Mouse (Mus musculus): ENCODE measurements around the gene Ccr2. TPM values are rescaled to one million over a fixed set of nuclear protein-coding genes. Genes with fewer than 3 reads are reported as not detected.
"Not testable (repeated sequence)": the region's sequence is repeated elsewhere in the genome, so short reads cannot be mapped to it uniquely, and the experiment has no call there.

The Ccr2 gene
- total RNA-seq, 2 experiments from 2014 or later, result 0.12 TPM; not detected in 1

DNA sequence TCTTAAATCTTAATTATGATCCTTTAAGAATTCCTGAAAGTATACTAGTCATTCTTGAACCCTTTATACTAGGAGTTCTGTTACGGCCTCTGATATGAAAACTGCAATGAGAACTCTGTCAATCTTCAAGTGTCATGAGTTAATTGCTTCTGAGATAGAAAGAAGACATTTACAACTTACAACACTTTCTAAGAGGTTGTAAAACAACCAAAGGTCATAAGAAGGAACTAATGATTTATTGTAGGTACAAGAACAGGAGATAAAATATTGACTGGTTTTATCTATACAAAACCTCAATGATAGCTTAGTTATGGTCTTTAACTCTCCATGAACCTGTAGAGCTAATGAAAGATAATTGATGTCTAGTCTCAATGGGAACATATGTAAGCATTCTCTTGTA is 12.0 kb downstream of the Ccr2 start:
- no peak for DNase-seq (ENCODE audit: low spot score in 2 of 2)

DNA sequence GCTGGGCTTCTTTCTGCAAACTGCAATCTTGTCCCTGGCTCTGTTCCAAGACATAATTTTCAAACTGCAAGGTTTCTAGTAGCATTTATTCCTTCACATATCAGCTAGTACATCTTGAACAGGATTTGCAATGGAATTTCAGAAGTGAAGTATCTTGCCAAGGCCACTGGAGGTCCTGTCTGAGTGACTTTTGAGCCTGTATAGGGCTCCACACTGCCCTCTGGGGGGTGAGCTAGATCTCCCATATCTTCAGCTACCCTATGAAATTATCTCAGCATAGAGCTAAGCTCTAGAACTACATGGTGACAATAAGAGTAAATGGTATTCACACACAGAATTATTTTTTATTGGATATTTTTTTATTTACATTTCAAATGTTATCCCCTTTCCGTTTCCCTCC is 16.7 kb downstream of the Ccr2 start:
- DNase-seq (ENCODE audit: low spot score in 2 of 2), result peak in 1 of 2 experiments; percentile 7

DNA sequence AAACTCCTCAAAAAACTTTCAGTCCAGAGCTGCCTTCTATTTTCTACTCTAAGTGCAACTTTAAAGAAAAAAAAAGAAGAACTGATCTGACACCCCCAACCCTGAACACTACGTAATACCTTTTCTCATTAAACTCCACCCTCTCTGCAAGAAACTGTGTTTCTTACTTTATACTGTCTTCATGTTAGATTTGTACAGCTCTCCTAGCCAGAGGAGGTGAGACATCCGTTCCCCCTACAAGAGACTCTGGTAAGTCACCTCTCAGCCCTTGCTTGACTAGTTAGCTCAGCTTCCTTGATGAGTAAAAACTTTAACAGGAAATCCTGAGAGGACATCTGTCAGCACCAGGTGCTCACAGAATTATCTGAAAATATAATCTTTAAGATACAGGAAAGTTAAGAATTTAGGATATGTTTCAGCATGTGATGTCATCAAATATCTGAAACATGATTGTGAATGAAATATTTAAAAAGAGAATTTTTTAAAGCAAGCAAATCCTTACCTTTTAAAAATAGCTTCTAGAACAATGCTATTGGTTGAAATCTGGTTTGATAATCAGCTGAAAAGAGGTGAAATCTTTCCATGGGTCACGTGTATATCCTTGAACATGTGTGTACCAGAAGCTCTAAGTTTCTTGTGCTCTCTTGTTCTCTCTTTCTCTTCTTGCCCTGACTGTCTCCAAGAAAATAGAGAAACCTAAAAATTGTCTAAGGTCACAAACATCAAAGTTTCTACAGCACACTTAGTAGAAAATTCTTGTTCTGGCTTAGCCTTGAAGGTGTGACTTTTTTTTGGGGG is 19.8 kb downstream of the Ccr2 start, which contains the start of gene Ccr5:
TSS of gene Ccr5 (plus strand) at position 157 of the 798 bp plus-strand sequence.
- no peak for DNase-seq (ENCODE audit: low spot score in 2 of 2)

DNA sequence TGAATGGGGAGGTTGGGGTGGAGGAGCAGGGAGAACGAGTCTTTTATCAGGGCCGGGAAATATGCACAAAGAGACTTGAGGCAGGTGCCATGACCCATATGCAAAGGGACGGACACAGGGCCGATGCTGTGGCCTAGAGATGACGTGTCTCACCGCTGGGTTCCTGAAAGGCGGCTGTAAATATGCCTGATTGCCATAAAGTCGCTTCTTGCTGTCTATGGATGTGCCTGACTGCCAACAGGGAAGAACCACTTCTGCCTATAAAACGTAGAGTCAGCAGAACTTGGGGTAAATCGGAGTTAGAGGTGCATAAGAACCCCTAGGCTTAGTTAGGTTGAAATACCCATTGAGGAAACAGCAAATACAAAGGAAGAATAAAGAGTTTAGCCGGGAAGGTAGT is 23.8 kb downstream of the Ccr2 start:
- no peak for DNase-seq (ENCODE audit: low spot score in 2 of 2)

GRCm38 (mm10) chr9:124126373-124126772 is 24.6 kb downstream of the Ccr2 start:
- no peak for DNase-seq (ENCODE audit: low spot score in 2 of 2)

DNA sequence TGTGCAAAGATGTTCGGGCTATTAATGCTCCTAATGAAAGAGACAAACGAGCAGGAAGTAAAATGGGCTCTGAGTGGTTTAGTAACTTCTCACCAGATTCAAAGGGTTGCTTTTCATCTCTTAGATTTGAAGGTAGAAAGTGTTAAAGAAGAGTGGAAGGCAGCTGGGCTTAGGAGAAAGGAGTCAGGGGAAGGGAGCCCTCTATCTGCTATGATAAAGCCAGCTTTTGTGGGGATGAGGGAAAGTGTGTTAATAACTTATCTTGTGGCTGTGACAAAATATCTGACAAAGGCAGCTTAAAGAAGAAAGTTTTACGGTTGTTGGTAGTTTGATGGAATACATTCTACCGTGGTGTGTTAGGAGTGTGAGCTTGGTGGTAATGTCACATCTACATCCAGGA is 25.7 kb downstream of the Ccr2 start:
- DNase-seq (ENCODE audit: low spot score in 2 of 2), result no peak

GRCm38 (mm10) chr9:124128379-124128778 is 26.6 kb downstream of the Ccr2 start:
- peak; percentile 11 to 72 for DNase-seq (ENCODE audit: low spot score in 2 of 2)

DNA sequence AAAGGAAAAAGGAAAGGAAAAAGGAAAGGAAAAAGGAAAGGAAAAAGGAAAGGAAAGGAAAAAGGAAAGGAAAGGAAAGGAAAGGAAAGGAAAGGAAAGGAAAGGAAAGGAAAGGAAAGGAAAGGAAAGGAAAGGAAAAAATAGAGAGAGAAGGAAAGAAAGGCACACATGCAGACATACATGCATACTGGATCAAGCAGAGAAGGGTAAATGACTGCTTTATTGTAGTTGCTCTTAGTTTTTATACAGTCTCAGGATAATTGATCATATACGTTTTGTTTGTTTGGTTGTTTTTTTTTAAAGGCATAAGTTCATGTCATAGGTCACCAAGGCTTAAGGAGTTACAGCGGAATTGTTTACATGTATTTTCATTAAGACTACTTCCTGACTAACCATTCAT is 31.1 kb downstream of the Ccr2 start:
- DNase-seq (ENCODE audit: low spot score in 2 of 2), result not testable (repeated sequence)

GRCm38 (mm10) chr9:124134919-124135318 is 33.2 kb downstream of the Ccr2 start:
- DNase-seq (ENCODE audit: low spot score in 2 of 2), result not testable (repeated sequence)

- no peak for DNase-seq (ENCODE audit: low spot score in 2 of 2)
These were observed 35.9 kb downstream of the Ccr2 start for GRCm38 (mm10) chr9:124137619-124138018.

DNA sequence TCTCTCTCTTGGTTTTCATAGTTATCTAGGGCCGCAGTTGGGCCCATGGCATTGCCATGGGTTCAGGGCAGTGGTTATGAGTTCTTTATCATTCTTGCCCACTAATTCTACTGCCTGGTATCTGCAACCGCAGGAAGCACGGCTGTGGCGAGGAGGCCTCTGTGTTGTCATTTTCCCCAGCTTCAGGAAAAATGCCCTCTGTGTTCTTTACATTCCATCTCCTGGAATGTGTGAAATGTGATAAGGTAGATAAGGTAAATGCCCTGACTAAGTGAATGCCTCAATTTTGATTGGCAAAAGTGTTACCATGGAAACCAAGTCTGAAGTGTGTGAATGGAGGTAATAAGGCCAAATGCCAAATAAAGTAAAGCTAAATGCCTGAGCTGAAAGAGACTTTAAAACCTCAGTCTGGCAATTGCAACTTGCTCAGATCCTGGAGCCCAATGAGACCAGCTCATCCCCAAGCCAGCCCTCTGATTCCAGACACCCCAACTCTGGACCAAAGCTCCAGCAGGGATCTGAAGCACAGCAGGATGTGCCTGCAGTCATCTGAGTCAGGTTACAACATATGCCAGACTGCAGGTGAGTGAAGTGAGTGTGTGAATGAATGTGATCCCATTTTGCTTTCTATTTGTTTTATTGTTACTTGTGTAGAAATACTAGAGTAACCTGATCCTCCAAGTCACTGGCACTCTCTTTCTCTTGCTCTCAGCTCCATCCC is 36.5 kb downstream of the Ccr2 start:
- DNase-seq (ENCODE audit: low spot score in 2 of 2), result no peak

GRCm38 (mm10) chr9:124143678-124144077 is 41.9 kb downstream of the Ccr2 start:
- no peak for DNase-seq (ENCODE audit: low spot score in 2 of 2)

GRCm38 (mm10) chr9:124146307-124146706 is 44.6 kb downstream of the Ccr2 start:
- no peak for DNase-seq (ENCODE audit: low spot score in 2 of 2)

Other genes starting within 250 kb of the Ccr2 start
- not detected for gene Xcr1, start 239.9 kb upstream of the Ccr2 start, total RNA-seq (2021)
- under 1 TPM in 1 of 2 experiments, not detected in 1; 0.10 TPM for gene Ccr1, start 133.3 kb upstream of the Ccr2 start, total RNA-seq (2021)
- gene Ccr1l1, start 123.5 kb upstream of the Ccr2 start, total RNA-seq (2021), result not detected
- gene Ccr3, start 80.0 kb upstream of the Ccr2 start, total RNA-seq (2021), result not detected
- gene Ccr5, start 19.6 kb downstream of the Ccr2 start, total RNA-seq (2021), result 1 to 10 TPM; 5.5 to 6.2 TPM
- gene 2010315B03Rik, start 210.7 kb downstream of the Ccr2 start, total RNA-seq (2021), result 10 to 100 TPM; 18.2 to 18.3 TPM